Mouse (Mus musculus) CH12F3 (cell line): ENCODE data around the gene Fabp7.

ENCODE experiments used
- in situ Hi-C: fragments of 300-500 bp; cut with MboI; formaldehyde crosslinking; loops from 2 replicates; pipeline ENCODE4 v1.14.3; 2020; ENCODE audit warnings: low sequenced_read_pairs

Gene Fabp7

DNA sequence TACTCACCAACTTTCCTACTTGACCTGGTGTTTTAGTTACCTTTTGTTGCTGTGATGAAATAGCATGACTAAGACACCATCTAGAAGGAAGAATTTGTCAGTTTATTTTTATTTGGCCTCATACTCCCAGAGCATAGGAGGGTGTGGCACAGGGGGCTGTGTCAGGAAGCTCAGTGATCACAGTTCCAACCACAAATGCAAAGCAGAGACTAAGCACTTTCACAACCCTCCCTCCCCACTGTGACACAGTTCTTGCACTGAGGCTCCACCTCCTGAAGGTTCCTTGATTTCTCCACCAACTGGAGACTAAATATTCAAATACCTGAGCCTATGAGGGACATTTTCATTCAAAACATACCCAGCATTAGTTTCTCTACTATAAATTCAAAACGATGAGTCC is 14.8 kb downstream of the Fabp7 start:
- in situ Hi-C loops: no loop called here

DNA sequence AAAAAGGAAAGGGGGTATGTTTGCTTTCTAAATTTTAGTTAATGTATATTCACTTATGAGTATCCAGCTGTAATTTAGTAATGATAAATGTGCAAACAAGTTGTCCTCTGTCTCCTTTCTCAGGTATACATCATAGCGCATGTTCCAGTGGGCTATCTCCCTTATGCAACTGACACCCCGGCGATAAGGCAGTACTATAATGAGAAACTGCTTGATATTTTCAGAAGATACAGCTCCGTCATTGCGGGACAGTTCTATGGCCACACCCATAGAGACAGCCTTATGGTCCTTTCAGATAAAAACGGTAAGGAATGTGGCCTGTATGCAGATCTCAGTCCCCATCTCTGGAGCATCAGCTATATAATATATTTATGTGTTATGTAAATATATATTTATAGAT is 23.1 kb downstream of the Fabp7 start:
- in situ Hi-C loops: no loop called here

DNA sequence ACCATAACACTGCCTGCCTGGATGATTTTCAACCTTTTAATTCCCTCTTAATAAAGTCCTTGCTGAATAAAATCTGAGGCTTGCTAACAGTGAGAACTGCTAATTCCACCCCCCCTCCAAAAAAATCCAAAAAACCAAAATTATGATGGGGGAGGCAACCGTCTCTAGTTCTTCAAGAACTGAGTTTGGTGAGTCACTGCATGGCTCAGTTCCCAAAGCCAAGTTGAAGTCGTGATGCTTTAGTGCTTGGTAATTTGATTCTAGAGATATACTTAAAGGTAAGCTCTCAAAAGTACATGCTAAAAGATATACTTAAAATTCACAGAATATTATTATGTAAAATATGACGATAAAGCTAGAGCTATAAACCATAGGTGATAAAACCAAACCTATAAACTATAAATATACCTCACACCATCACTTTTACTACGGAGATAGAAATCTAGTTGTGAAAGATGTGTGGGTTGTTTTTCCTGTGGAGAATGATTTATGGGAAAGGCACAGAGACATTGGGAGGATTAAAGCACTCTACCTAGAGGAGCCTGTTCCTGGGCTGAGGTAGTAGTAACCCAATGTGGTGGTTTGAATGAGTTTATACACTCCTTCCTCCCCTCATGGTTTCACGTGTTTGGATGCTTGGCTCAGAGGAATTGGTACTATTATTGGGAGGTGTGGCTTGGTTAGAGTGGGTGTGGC is 27.6 kb downstream of the Fabp7 start:
- in situ Hi-C loops: no loop called here

DNA sequence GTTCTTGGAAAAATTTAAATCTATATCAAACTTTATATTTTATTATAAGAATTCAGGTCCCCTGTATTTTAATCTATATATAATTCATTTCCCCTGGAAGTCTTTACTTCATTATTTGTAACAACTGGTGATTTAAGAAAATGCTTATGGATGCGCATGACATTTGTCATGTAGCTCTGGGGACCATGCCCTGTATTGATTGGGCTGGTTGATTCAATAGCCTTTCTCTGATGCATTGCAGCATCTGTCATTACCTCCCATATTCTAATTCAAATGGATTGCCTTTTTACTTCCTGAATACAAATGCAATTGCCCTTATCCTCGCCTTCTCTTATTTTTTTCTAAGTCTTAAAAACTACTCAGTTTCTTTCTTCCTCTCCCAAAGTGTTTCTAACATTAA is 29.6 kb downstream of the Fabp7 start:
- in situ Hi-C loops: no loop called here

DNA sequence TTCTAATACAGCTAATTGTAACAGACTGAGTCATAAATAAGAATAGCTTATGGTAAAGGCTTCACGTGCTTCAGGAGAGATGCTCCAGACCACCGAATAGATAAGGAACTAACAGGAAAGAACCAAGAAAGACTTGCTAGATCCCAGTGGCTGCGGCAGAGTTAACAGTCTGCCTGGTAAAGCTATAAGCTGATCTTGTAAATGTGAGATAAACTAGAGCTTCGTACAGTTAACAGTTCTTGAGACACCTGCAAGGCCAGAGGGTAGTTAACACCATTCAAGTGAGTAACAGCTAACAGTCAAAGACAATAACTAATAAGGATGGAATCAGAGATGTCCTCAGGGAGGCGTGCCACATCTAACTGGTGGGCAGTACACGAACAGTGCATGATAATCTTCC is 31.2 kb downstream of the Fabp7 start:
- in situ Hi-C loops: no loop called here

DNA sequence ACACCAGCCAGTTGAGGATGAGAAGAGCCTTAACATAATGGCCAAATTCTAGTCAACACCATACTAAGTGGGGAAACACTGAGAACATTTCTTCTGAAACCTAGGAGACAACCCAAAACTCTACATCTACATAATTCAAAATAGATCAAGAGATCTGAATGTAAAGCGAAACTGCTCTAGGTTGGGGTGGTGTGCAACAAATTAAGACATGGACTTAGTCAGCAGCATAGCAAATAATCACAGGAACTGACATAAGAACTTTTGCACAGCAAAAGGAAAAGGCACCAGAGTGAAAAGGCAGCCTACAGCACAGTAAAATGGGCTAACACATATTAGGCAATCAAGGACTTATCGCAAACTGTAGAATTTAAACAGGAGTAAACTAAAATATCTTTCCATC is 34.5 kb downstream of the Fabp7 start:
- in situ Hi-C loops: no loop called here

DNA sequence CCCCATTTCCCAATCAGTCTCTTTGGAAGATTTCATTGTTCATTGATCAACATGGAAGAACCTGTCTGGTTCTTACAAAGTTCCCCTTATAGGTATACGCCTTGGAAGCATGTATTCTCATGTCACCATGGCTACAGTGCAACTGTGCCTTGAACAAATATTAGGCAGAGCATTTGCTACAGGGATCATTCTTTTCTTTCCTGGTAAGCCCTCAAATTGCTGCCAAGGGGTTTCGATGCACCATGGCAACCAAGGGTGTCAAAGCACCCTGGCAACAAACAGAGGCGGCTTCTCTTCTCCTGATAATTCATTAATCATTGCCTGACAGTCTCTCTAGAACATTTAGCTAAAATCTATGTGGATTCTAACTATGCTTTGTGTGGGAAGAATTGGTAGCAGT is 37.8 kb downstream of the Fabp7 start:
- in situ Hi-C loops: no loop called here

DNA sequence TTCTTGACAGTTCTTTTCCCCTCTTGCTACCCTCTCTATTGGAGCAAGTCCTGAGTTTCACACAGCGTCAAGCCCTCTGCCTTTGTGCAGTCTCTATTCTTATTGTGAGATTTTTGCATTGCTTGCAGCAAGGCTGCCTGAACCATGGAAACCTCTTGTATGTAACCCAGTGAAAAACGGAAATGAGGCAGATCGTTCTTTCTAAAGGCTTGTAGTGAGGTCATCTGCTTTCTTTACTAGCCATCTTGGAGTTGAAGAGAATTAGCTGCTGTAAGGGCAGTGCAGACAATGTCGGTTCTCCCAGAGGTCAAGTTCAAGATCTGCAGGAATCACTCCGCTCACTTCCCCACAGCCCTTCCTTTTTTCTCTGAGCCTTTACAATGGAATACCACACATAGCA is 44.0 kb downstream of the Fabp7 start:
- in situ Hi-C loops: no loop called here

DNA sequence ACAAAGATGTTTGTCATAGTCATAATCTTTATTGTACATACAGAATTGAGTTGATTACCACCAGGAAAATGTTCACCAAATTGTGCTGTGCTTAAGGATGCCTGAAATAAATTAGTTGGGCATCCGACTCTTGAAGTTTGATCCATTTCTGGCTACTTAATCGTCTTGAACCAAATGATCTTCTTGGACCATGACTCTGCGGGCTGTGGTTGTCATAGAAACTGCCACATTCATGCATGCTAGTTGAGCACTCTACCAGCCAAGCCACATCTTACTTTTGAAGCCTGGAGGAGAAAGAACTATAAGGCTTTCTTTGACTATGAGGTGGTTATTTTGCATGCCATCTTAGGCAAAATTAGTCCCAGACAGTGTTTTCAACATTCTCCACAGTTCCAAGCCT is 44.9 kb downstream of the Fabp7 start:
- in situ Hi-C loops: no loop called here

DNA sequence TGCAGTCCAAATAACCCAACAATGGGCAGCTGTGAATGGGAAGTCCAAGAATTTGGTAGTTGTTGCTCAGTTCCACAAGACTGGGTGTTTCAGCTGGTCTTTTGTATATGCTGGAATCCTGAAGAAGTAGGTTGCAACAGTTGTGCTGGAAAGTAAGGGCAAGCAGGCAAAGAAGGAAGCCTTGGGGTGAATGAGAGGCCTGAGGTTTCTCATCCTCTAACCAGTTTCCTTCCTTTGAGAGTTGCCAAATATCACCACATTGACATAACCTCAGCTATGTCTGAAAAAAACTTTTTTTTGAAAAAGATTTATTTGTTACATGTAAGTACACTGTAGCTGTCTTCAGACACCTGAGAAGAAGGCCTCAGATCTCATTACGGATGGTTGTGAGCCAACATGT is 50.4 kb downstream of the Fabp7 start:
- in situ Hi-C loops: no loop called here

DNA sequence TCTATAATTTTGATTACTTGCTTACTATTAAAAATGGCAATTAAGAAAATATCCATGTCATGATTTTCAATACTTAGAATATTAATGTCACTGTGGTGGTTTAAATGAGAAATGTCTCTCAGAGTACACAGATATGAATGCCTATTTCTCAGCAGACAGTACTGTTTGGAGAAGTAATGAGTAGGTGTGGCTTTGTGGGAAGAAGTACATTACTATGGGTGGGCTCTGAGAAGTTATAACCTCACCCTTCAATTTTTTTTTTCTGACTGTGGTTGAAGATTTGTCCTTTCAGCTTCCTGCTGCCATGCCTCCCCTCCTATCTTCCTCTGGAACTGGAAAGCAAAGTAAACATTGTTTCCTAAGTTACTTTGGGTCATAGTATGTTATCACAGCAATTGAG is 51.3 kb downstream of the Fabp7 start:
- in situ Hi-C loops: no loop called here
